In the genomic region with DNA sequence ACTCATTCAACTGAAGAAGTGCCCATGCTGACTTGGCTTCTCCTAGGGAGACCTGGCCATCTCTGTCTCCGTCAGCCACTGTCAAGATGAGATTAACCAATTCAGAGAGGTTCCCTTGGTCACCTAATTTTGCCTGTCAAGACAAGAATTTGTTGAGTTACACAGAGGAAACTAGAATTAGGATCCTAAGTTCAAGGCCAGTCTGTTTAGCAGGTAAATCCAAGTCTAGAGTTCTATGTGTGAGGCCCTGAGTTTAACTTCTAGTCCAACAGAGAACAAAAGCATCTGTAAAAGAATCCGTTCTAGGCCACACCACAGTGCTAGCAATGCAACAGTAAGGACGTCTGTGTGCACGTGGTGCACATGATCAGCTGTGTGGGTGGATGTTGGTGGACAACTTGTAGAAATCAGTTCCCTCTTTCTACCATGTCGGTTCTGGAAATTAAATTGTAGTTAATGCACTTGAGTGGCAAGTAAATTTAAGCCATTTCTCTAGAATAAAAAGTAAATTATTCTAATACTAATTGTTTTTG, we compare ENCODE assay signal across 14 mouse cellular contexts.
"Had no signal": no experiment of that assay in that cellular context is flagged by ENCODE, and none has a peak within 500 bp of the region (broad histone marks: within the 10 kb centered on the region; RNA-seq: fewer than 3 reads in every experiment).

No protein-coding gene starts in this region.

- H3K4me2 ChIP-seq: kidney, embryonic 15.5 days; limb, embryonic 12.5 days; liver, embryonic 13.5 days; lung, embryonic 15.5 days had no signal

- ATAC-seq: liver, postnatal 0 days; midbrain, embryonic 16.5 days had no signal

- H3K27me3 ChIP-seq: kidney, embryonic 15.5 days; limb, embryonic 12.5 days; liver, embryonic 13.5 days; lung, embryonic 15.5 days had no signal

- H3K4me1 ChIP-seq: kidney, embryonic 15.5 days; limb, embryonic 12.5 days; lung, embryonic 15.5 days had no signal

- H3K4me3 ChIP-seq: kidney, embryonic 15.5 days; limb, embryonic 12.5 days; liver, embryonic 13.5 days; lung, embryonic 15.5 days; midbrain, embryonic 10.5 days had no signal

- H3K9me3 ChIP-seq: kidney, embryonic 15.5 days; limb, embryonic 12.5 days; liver, embryonic 13.5 days; lung, embryonic 15.5 days; midbrain, embryonic 10.5 days had no signal

- DNase-seq: kidney, adult 2 months; kidney, postnatal 14 days; layer of hippocampus, adult 9-11 months; layer of hippocampus, postnatal 36 days; liver; liver, embryonic 13.5 days; liver, postnatal 0 days; thymus, postnatal 4 days had no signal

- H3K9ac ChIP-seq: kidney, embryonic 15.5 days; limb, embryonic 12.5 days; liver, embryonic 13.5 days; liver, postnatal 0 days; lung, embryonic 15.5 days had no signal

- H3K27ac ChIP-seq: kidney, embryonic 15.5 days; limb, embryonic 12.5 days; liver, embryonic 13.5 days; lung, embryonic 15.5 days; midbrain, embryonic 10.5 days; stomach, postnatal 0 days had no signal
